Mouse (Mus musculus) frontal cortex, adult 2 months (tissue): Measurements from ENCODE around the gene Lgr6. TPM values are rescaled to one million over a fixed set of nuclear protein-coding genes. Genes with fewer than 3 reads are reported as not detected.
"Not testable (repeated sequence)": the region's sequence is repeated elsewhere in the genome, so short reads cannot be mapped to it uniquely, and the experiment has no call there.

ENCODE experiments used
- DNase-seq, 2 experiments: peaks; one replicate each; pipeline ENCODE4 v3.0.0; 2022; ENCODE audit warnings: low spot score in 1 of 2; ENCODE audit errors: extremely low spot score in 1 of 2
- polyA plus RNA-seq: library from polyadenylated mRNA; depleted of rRNA; stranded (reverse); fragments of >200 nt; gene quantifications from 2 replicates; pipeline ENCODE4 v1.2.3, GENCODE M21; 2012

Gene Lgr6
- polyA plus RNA-seq, 1 experiment: 19.1 TPM

DNA sequence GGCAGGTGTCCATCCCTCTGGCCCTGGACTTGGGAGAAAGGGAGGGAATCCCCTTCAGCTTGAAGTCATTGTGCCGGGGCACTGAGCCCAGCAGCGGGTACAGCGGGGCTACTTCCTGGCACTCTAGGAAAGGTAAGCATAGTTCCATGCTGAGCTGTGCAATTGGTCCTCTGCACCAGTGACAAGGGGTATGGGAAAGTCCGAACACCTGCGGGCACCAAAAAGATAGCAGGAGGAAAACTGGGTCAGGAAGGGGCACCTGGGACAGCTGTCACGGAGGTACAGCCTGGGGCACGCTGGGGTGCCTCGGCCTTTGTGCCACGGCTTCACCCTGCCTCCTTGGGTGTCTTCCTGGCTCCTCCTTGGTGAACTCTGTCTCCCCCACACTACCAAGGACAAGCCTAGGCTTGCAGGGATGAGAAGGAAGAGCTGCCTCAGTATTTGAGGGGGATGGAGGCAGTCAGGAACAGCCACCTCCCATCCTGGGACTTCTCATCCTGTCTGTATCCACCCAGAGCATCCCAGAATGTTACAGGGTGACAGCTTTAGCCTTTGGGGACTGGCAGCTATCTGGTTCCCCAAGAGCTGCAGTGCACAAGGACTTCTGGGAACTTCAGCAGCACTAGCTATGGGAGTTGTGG is 24.6 kb upstream of the Lgr6 start:
- DNase-seq: no peak

DNA sequence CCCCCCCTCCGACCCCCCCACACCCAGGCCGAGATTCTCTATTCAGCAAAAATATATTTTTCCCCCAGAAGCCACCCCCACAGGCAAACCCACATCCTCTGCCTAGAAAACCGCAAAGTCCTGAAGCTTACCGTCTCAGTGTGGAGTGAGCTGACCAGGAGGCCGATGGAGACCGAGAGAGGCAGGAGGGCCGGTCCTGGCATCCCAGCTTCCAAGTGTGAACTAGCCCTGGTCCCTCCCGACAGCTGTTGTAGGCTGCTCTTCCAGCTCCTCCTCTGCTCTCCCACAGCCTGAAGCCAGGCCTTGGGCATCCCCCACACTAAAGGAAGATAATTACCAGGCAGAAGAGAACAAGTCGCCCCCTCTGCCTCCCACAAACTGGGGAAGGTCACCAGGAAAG is 23.9 kb upstream of the Lgr6 start:
- DNase-seq: no peak

DNA sequence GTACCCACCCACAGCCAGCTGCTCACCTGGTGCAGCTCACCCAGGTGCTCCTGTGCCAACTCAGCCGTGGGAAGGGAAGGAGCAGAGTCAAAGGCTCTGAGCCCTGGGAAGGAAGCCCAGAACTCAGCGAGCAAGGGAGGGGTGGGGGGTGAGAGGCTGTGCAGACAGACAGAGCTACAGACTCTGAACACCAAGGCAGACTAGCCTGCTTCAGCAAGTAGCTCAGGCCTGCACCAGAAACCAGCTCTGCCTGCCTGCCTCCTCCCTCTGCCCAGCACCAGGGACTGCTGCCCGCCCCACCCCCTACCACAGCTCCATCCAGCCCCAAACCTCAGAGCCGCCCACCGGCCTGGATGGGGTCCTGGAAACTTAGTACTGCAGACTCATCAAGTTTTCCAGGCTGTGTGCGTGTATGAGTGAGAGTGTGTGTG is 22.9 kb upstream of the Lgr6 start:
- DNase-seq: no peak

DNA sequence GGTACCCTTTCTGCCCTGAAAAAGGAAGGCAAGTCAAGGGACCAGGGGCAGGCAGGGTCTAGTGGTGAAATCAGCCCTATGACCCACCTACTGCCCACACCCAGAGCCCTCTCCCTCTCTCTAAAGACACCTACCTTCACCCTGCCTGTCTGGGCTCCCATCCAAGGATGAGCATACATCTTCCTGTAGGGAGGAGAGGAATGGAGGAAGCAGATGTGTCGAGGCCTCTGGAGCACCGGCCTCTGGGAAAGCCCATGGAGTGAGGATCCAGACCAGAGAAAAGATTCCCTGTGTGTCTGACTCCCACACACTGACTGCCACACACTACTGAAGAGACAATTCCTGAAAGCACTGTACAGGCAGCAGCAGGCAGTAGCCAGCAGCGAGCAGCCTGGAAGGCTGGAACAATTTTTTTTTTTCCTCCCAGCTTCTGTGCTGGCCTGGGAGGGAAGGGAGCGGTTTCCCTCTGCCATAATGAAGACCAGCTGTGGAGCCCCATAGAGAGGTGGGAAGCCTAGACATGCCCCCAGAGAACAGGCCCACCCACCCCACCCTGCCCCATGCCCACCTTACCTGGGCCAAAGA is 21.5 kb upstream of the Lgr6 start:
- DNase-seq: peak in 1 of 2 experiments; percentile 55

DNA sequence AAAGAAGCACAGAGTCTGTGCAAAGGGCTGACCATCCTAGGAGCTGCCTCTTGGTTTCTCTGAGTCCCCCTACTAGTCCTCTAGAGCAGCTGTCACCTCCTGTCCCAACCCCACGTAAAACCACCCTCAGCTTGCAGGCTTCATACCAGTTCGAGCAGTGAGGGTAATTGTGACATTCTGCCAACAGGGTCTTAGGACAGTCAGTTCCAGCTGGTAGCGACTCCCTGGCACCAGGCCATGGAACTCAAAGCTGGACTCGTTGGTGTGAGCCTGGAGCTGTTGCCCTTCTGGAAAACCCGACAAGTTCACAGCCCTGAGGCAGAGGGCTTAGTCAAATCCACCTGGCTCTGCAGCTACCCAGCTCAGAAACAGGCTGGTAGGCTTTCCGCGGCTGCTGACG is 20.9 kb upstream of the Lgr6 start:
- no peak for DNase-seq

DNA sequence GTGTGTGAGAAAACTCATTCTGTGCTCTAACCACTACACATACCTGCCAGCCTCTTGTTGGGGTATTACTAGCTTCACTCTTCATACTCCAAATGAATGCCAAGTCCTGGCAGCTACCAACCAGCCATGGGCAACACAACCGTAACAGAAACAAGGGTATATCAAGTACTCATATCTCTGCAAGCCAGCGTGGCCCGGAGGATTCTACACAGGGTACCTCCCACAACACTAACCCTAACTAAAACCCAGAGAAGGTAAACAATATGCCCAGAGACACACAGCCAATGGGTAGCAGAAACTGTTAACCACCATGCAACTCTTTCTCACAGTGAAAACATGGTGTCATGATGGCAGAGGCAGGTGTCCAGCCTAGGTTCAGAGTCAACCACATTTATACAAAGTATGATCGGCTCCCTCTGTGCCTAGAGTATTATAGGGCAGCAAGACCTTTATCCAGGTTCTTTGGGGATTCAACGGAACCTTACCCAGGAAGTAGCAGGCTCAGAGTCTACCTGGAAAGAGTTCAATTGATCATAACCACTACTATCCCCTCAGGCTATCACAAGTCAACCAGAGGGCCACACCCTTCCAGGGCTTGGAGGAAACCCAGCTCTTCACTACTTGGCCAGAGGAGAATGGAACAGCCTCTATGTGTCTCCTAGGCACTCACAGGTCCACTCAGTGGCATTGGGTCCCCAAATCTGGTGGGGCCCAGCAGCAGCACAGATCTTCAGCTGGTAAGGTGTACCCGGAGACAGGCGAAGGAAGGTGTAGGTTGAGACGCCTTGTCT is 19.7 kb upstream of the Lgr6 start:
- DNase-seq: no peak

DNA sequence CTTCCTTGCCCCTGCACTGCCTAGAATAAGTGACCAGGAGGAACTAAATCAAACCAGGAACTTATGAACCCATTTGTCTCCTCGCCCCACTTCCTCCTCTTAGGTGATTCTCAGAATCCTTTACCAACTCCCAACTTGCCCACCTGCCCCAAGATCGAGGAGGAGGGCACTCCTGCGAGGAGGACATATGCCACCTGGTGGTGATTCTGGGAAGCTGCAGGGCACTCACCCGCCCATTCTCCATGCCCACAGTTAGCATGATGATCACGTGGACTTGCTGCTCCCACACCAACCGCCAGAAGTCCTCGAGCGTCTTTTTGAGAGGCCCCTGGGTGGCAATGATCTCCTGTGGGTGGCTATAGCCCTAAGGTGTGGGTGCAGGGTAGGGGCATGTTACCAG is 7.6 kb upstream of the Lgr6 start:
- peak in 1 of 2 experiments; percentile 66 for DNase-seq

DNA sequence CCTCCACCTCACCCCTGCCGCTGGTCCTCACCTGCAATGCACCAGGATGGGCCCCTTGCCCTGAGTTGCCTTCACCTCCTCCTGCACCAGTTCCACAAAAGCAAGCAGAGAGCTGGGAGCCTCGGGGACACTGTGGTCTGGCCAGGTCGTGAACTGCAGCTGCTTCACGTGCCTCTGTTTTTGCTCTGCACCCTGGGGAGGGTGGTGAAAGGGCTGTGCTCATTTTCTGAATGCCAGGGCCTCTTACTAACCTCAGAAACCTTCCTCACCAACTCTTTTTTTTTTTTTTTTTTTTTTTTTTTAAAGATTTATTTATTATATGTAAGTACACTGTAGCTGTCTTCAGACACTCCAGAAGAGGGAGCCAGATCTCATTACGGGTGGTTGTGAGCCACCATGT is 6.2 kb upstream of the Lgr6 start:
- DNase-seq: not testable (repeated sequence)

DNA sequence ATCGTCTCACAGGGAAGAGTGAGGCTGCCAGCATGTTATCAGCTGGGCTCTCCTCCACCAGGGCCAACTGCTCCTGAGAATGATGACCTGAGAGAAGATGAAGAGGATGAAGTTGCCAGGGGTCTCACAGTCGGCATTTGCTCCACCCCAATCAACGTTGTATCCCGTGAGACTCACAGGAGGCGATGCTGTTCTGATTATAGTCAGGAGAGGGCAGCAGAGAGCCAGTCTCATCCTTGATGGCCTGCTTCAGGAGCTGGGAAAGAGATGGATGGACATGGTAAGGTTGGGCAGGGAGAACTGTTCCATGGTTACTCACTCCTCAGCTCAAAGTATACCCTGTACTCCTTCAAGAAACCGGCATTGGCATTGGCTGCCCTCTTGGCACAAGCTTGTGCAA is 5.0 kb upstream of the Lgr6 start:
- peak in 1 of 2 experiments; percentile 91 for DNase-seq

DNA sequence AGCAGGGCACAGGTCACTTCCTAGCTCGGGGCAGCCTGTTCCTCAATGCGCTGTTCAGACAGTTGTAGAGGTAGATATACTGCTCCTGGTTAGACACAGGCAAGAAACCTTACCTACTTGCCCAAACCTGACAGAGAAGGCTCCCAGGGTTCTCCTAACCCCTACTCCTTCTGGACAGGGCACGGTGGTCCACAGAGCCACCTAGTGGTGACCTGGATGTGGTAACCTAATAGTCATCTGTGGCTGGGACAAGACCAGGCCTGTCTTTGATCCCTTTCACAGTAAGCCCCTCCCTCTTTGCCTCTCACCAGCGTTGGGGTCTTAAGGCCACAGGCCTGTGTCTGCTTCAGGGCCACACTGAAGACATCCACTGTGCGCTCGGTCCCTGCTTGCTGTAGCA is 3.5 kb upstream of the Lgr6 start:
- peak in 1 of 2 experiments; percentile 33 for DNase-seq

DNA sequence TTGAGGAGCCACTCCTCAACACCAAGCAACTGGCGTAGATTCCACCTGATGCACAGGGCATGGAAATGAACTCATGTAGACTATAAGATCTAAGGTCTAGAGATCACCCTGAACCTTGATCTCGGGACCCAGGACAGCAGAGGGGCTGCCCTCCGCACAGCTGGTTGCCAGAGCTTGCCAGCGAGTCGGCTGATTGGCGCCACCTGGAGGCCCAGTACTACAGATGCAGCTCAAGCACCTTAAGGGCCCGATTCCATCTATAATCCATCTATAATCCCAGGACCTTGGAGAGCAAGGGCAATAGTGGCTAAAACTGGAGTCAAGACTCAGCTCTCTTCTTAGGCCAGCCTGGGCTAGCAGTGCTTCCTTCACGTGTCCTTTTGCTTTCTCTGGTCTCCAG is 875 bp upstream of the Lgr6 start:
- DNase-seq: peak in 1 of 2 experiments; percentile 74

DNA sequence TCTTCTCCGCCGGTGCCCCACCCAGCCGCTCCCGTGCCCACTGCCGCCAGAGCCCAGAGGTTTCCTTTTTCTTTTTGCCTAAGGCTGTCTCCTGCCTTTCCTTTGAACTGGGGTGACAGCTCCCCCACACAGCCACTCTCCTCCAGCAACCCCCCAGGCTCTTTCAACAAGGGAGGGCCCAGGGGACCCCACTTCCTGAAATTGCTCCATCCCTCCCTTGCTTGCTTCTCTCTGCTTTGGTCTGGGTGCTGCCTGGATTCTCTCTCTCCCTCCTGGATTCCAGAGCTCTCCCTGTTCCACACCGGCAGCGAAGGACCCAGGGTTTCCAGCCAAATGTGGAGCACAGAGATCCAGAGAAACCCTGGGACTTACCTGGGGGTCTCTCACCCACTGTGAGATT is 4.7 kb downstream of the Lgr6 start:
- no peak for DNase-seq

DNA sequence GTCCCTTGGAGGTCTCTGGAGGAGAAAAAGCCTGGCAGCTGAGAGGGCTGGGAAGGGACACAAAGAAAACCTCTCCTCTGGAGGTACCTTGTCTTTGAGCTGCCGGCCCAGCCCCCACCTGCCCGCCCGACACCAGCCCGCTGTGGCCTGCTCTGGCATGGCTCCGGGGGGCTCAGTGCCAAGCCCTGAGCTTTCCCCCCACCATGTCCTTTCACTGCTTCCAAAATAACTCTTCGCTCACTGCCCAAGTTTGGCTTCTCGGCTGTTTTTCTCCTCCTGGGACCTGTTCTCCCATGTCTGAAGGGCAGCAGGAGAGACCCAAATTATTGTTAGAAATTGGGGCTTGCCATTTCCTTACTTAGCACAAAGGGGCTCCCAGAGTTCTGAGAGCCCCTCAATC is 6.6 kb downstream of the Lgr6 start:
- DNase-seq: no peak

DNA sequence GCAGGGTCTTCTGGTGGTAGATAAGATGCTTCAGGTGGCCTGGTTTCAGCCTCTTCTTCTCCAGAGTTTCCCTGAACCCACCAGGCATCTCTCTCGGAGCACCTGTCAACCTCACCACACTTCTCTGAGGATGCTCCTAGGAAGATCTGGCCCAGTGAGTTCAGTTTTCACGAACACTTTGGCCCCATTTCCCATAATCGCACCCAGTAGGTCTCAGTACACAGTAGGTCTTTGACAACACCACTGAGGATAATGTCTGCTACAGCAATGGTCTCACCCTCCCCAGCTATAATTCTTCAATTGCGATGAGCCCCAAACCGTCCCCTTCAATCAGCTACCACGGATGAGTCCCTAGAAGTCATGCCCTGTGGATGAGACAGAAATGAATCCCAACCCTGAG is 7.6 kb downstream of the Lgr6 start:
- DNase-seq: no peak

DNA sequence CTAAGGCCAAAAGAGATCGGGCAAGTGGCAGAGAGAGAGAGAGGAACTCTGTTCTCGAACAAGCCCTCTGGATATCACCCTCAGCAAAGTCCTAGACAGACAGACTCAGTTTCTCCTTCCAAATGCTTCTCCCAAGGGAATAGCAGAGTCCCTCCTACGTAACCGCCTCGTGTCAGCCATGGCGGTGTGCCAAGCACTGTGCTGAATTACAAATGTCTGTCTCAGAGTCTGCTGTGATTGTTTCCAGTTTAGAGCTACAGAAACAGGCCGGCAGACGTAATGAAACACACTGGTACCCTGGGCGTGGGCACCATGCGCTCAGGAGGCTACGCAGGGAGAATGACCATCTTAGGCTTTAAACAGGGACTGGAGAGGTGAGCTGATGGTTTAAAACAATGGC is 8.8 kb downstream of the Lgr6 start:
- peak in 1 of 2 experiments; percentile 48 for DNase-seq

DNA sequence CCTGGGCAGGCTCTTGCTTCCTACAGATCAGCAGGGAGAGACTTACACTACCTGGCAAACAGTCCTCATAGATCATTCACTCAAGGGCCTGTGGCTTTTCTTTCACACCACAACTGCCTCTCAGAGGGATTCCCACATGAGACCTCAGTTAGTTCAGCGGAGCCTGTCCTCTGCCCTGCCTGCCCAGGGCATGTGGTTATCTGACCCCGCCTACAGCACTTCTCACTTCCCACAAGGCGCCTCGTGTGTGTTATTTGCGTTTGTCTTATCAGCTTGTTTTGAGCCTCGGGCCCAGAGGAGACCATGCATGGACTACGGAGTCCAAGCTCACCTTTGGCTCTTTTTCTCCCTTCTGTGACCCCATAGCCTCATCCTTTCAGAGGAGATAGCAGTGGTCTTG is 9.9 kb downstream of the Lgr6 start:
- DNase-seq: no peak

DNA sequence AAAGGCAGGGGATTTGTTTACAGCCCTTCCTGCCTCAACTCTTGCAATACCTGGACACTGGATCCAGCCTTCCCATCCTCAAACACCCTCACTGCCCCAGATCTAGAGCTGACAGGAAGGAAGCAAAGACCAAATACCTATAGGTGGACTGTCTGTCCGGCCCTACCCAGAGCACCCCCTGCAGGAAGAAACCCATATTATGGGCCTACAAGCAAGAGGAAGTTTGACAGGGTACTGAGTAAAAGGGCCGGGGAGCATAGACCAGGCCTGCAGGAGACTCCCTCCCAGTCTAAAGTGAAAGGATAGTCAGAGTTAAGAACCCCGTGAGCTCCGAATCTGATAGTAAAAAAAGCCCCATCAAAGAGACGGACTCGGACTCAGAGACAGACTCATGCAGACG is 10.4 kb downstream of the Lgr6 start:
- DNase-seq: no peak

DNA sequence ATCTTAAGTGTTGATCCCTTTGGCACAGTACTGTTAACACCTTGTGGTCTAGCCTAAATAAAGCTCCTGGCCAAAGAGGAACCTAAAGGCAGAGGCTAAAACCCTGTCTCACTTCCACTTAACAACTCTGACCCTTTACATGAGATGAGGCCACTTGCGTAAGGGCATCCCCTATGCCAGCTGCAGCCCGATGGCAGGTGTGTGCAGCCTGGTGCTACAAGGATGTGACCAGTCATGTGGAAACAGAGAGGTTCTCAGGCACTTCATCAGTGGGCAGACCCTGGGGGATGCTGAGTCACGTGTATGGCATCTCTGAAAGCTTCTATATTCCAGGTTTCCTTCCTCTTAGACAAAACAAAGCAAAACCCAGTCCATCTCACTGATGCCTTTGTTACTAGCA is 14.2 kb downstream of the Lgr6 start:
- no peak for DNase-seq

DNA sequence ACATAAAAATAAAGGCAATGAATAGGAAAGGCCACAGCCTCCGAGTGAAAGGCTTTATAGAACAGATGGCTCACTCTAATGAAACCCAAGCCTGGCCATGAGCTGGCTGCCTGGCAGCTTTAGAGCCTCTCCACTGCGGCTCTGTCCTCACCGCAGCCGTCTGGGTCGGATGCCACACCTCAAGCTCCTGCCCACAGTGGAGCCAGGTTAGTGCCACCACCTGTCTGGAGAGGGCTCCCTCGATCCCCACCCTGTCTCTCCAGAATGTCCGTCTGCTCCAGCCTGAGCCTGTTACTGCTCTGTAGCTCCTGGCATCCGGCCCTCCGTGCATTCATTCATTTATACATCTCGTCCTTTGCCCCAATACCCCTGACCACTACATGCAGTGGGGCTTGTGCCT is 15.4 kb downstream of the Lgr6 start:
- no peak for DNase-seq

DNA sequence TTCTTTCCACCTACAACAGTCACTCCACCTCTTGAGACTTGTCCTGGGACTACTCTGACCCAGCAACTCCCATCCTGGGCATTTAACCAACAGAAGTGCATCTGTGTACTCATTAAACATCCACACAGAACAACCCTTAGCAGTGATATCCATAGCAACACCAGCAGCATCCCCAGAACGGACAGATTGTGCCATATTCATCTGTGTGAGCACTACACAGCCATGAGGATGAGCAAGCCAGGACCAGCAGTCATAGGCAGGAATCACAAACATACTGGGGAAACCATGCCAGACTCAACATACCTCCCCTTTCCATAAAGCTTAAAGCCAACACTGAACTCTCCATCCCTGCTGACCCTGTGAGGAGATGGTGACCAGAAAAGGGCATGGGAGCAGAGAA is 17.7 kb downstream of the Lgr6 start:
- DNase-seq: no peak

DNA sequence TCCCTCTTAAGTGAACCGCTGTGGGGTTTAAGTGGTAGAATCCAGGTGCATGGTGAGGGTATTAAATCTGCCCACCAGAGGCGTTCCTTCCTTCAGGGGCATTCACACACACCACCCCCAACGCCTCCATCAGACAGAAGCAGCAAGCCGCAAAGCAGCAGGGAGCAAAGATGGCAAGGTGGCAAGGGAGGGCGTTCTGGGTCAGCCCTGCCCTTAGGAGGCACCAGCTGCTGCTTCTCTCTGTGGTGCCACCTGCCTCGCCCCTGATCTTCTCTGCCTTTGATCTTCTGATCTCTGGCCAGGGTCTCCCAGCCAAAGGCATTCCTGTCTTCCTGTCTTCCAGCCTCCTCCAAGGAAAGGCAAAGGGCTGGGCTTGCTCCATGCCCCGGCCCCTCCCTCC is 19.1 kb downstream of the Lgr6 start:
- DNase-seq: no peak

DNA sequence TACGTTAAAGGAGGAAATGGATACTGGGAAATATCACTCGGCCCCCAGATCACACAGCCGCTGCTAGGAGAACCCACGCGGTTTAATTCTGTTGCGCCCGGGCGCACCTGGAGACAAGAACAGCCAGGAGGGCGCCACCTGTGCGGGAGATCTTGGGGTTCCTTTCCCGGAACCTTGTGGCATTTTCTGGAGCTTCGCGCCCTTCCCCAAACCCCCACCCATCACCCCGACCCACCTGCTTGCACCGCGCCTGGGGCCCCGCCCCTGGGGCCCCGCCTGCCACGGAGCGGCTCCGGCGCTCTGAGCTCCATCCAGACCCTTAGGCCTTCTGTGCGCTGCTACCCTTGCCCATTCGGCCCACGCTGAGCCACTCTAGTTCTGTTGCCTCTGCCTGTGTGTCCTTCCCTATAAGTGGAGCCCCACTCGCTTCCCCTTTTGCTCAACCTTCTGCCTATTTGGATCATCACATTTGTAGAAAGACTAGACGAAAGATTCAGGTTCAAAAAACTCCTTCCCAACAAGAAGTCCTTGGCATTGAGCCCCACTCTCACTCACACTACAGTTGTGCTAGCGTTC is 19.7 kb downstream of the Lgr6 start:
- DNase-seq: no peak
